Mouse (Mus musculus) G1E (cell line): ENCODE data around the gene Adck1.

Source experiments
- CTCF ChIP-seq: IDR thresholded peaks from 2 replicates; pipeline ENCODE4 v1.5.1; 2012; ENCODE audit warnings: low read depth, low read length, inconsistent platforms, mixed read lengths
- GATA1 ChIP-seq: IDR thresholded peaks from 2 replicates; pipeline ENCODE4 v1.6.1; 2012; ENCODE audit warnings: borderline replicate concordance, low read length, inconsistent platforms, mixed read lengths
- GATA2 ChIP-seq: IDR thresholded peaks from 2 replicates; pipeline ENCODE4 v1.6.1; 2012; ENCODE audit warnings: low read depth, low read length, inconsistent platforms, borderline replicate concordance
- POLR2AphosphoS5 ChIP-seq: IDR thresholded peaks from 2 replicates; pipeline ENCODE4 v1.6.1; 2012; ENCODE audit warnings: low read depth, low read length, inconsistent platforms; ENCODE audit not compliant: insufficient replicate concordance
- TAL1 ChIP-seq: conservative IDR thresholded peaks from 2 replicates; pipeline ENCODE4 v1.6.1; 2012; ENCODE audit warnings: low read depth, low read length, inconsistent platforms, mixed read lengths

DNA sequence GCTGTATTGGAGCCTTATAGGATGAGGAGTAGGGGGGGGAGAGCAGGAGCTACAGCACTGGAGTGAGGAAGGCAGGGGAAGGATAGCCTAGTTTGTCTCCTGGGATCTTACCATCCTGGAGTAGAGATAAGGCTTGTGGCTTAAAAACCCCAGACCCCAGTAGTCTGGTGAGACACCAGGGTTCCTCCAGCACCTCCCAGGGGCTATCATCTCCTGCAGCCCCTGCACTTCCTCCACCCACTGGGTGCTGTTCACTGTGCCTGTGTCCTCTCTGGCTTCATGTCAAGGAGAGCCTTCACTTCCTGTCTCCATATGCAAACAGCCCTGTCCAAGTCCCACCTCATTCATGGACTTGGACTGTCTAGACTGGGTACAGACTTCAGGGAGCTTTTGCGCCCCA is 96.7 kb downstream of the Adck1 start:
- TF ChIP-seq CTCF: no peak
- TF ChIP-seq GATA1: no peak
- no peak for TF ChIP-seq POLR2AphosphoS5
- no peak for TF ChIP-seq TAL1
- TF ChIP-seq GATA2: no peak
